Mouse (Mus musculus): ENCODE data around the gene Upf3b.
"Not testable (repeated sequence)": the region's sequence is repeated elsewhere in the genome, so short reads cannot be mapped to it uniquely, and the experiment has no call there.

The Upf3b gene

DNA sequence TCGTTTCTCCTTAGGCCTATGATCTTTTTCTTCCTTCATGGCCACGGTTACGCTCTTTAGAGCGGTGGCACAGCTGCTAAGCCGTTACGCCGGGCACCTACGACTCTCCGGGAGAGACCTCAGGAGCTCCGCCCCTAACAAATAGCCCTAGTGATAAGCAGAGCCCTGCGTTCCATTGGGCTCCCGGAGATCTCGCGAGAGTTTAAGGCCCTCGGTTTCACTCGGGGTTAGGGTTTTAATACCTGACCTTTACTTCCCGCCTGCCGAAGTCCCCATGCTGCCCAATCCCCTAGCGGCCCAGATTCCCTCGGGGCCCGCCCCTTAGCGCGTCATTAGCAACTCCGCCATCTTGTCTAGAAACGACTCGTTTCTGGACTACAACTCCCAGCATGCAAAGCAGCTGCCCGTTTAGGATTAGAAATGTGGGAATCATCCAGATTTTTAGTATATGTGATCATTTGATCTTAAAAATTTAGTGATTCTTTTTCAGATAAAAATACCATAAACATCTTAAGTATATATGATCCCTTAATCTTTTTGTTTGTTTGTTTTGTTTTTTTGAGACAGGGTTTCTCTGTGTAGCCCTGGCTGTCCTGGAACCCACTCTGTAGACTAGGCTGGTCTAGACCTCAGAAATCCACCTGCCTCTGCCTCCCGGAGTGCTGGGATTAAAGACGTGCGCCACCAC lies at the start of gene Upf3b:
Gene Upf3b, minus strand, starts transcription at position 130 of the 688 bp plus-strand sequence.
- DNase-seq (ENCODE audit: extremely low read depth, low read depth): peak; percentile 94

DNA sequence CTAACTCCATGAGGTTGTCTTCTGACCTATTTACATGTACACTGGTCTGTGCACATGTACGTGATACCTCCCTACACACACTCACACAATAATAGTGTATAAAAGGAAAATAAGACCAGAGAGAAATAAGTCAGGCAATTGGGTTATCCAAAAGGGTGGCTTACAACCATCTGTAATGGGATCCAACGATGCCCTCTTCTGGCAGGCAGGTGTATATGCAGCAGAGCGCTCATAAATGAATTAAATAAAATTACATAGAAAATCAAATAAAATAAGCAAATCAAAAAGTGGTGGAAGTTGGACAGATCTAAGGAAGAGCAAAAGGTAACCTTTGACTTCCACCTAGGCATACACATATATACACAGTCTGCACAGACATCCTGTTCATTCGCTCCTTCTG lies 47.7 kb upstream of the Upf3b start:
- DNase-seq (ENCODE audit: extremely low read depth, low read depth): peak; percentile 6

DNA sequence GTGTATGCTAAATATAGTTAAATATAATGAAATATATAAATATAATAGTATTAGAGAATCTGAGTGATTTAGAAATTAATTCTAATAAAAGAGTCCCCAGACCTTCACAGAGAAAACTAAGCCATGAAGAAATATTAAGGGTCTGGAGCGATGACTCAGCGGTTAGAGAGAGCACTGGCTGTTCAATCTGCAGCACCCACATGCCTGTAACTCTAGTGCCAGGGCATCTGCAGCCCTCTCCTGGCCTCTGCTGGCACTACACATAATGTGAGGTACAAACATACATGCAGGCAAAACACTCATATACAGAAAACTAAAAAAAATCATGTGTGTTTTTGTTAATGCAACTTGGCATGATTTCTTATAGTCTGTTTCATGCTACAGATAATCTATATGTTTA lies 34.8 kb upstream of the Upf3b start:
- DNase-seq (ENCODE audit: extremely low read depth, low read depth): no peak

DNA sequence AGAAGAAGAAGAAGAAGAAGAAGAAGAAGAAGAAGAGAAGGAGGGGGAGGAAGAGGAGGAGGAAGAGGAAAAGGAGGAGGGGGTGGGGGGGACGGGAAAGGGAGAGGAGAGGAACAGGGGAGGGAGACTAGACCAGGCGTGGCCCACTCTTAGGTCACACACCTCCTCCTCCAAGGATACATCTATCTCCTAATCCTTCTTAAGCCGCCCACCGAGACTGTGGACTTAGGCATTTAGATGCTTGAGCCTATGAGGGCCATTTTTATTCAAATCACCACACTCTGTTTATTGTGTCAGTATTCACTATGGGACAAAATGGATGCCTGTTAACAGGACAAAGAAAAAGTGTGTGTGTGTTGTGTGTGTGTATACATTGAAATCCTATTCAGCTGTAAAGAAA lies 34.4 kb upstream of the Upf3b start:
- DNase-seq (ENCODE audit: extremely low read depth, low read depth): not testable (repeated sequence)

DNA sequence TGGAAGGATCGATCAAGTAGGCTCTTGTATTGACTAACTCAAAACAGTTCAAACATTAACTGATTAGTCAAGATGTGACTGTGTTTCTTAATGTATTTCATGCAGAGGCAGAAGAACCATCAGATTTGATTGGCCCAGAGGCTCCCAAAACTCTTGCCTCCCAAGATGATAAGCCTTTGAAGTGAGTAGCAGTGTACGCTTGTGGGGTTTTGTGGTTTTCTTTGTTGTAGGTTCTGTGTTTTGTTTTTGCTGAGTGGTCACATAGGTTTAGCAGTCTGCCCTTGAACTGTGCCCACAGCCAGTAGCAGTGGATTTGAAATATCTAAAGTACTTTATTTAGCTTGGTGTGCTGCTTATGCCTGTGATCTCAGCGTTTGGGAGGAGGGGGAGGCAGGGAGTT lies 31.6 kb upstream of the Upf3b start:
- DNase-seq (ENCODE audit: extremely low read depth, low read depth): no peak

DNA sequence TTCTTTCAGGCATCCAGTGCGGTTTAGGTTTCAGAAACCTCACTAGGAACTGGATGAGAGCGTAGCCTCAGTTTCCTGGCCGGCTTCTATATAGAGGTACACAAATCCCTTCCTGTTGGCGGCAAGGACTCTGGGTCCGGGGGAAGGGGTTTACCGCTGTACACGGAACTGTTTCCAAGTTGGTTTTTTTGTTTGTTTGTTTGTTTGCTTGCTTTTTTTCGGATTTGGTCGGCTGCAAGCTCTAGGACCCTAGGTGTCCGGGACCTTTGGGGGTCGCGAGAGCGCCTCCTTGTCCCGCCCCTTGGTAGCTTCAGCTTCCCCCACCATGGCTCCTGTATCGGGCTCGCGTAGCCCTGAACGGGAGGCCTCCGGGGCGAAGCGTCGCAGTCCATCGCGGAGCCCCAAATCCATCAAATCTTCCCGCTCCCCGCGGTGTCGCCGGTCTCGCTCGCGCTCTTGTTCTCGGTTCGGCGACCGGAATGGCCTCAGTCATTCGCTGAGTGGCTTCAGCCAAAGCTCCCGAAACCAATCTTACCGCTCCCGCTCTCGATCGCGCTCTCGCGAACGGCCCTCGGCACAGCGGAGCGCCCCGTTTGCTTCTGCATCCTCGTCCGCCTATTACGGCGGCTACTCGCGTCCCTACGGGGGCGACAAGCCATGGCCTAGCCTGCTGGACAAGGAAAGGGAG lies 16.7 kb upstream of the Upf3b start, which contains the start of gene Nkap:
Gene Nkap, plus strand, starts transcription at position 125 of the 688 bp plus-strand sequence.
- DNase-seq (ENCODE audit: extremely low read depth, low read depth): peak; percentile 75

DNA sequence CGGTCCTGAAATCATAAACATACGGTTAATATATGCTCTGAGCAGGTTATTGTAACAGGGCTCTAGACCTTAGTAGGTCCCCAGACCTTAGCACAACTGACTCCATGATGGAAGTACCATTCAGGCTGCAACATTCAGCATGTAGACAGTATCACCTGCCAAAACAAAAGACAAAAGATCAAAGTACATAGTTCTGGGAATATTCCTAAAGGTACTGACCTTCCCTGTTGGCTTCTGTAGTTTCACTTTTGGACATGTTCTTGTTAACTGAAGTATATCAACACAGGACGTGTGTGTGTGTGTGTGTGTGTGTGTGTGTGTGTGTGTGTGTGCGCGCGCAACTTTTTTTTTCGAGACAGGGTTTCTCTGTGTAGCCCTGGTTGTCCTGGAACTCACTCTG lies 15.4 kb upstream of the Upf3b start:
- no peak for DNase-seq (ENCODE audit: extremely low read depth, low read depth)

DNA sequence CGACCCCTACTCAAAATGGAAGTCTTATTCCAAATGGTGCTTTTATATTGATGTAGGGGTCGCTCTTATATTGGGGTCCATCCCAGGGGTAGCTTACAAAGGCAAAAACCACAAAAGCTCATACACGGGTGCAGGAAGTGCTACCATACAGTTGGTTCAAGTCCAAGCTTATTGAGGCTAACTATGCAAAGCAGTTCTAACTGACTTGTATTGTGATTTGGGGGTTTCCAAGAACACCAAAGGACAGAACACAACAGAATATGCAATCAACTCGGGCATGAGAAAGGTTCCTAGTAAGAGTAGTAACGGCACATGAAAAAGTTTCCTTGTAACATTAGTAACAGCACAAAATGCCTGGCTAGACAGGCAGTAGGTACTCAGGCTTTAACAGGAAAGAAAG lies 10.1 kb upstream of the Upf3b start:
- DNase-seq (ENCODE audit: extremely low read depth, low read depth): no peak

DNA sequence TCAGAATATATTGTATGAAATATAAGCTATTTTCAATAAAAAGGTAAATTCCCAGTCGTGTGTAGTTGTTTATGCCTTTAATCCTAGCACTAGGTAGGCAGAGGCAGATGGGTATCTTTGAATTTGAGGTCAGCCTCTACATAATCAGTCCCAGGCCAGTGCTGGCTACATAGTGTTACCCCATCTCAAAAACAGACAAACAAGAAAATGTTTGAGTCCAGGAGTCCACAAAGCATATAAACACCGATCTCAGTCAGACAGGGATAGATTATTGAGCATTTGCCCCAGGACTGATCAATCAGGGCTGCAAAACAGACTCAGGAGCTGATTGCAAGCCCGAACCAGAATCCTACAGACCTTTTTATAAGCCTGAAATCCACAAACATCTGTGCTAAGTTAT lies 9.5 kb upstream of the Upf3b start:
- no peak for DNase-seq (ENCODE audit: extremely low read depth, low read depth)

DNA sequence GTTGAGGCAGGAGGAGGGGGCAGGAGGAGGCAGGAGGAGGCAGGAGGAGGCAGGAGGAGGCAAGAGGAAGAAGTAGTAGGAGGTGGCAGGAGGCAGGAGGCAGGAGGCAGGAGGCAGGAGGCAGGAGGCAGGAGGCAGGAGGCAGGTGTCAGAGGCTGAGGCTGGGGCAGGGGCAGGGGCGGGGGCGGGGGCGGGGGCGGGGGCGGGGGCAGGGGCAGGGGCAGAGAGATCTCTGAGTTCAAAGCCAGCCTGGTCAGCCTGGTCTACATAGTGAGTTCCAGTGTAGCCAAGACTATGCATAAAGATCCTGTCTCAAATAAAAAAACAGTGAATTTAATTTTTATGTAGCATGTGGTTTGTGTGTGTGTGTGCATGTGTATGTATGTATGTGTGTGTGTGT lies 7.0 kb upstream of the Upf3b start:
- no peak for DNase-seq (ENCODE audit: extremely low read depth, low read depth)

DNA sequence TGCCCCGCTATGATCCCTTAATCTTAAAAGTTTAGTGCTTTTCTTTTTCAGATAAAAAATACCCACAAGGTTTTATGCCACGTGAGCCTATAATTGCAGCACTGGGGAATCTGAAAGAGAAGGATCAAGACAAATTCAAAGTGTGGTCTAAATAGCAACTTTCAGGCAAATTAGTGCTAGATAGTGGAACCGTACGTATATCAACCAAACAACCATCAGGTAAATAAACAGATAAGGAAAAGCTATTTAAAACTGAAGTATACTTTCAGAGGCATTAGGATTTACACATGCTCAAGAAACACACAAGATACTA lies 715 bp upstream of the Upf3b start:
- DNase-seq (ENCODE audit: extremely low read depth, low read depth): no peak

DNA sequence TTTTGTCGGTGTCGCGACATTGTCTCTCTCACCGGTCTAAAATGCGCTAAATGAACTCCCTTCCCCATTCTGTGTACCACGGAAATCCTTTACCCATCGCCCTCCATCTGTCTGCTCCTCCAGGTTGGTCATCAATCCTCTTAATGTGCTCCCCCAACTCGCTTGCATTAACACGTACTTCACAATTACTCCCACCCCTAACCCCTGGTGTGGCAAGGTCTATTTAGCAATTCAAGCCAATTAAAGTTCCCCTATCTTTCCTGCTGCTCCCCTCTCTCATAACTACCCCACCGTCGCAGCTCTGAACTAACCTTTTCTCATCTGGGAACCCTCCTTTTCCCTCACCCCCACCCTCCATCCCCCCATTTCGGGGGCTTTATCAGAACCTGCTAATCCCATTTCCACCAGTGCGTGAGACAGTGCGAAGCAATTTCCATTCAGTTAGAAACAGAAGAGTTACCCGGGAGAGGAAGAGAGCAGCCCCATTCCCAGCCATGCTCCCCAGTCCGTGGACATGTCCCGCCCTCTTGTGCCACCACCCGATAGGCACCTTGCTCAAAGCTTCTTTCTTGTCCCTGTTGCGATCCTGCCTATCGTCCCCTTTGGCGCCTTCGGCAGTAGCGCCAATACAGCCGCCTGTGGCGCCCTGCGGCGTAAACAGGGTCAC lies 463 bp downstream of the Upf3b start:
- DNase-seq (ENCODE audit: extremely low read depth, low read depth): no peak

DNA sequence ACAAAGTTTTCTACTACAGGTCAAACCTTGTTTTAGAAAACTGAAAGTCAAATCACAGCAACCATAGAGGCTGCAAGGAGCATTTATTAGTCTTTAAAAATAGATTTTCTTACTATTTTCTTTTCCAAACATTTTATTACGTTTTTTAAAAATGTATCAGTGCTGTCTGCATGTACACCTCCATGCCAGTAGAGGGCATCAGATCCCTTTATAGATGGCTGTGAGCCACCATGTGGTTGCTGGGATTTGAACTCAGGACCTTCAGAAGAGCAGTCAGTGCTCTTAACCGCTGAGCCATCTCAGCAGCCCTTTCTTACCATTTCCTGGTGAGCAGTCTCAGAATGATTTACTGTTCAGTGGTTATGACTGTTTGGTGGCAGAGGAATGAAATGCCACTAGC lies 6.3 kb downstream of the Upf3b start:
- DNase-seq (ENCODE audit: extremely low read depth, low read depth): no peak

DNA sequence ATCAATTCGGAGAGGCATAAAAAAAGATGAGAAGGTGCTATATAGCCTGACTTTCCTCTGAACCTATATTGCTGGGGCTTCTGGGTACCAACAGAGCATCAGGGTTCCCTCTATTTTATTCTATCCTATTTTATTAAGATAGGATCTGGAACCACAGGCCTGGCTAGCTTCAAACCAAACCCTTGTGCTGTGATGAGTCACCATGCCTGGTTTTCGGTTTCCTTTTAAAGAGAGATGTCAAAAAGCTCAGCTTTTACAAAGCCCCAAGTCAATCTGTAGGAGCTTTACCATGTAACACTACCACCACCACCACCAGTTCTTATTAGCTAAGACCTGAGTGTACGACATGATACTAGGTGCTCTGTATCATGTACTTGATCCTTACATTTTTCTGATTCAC lies 11.4 kb downstream of the Upf3b start:
- no peak for DNase-seq (ENCODE audit: extremely low read depth, low read depth)

DNA sequence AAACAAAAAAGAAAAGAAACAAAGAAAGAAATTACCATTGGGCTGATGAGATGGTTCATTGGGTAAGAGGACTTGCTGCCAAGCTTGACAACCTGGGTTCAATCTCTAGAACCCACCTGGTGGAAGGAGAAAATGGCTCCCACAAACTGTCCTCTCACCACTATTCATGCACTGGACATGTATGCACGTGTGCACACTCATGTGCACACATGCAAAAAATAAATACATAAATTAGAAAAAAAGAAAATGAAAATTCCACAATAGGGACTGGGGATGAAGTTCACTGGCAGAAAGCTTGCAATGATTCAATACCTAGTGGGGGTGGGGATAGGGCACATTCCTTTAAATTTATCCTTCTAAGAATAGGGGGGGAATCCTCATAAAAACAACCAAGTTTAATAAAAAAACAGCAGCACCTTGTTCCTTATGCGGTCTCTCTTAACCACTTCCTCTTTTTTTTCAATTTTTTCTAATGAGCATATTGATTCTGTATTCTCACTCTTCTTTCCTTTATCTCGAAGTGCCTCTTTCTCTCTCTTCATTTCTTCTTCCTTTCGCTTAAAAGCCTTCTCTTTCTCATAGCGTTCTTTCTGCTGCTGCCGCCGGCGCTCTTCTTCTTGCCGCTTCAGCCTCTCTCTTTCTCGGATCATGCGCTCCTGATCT lies 14.9 kb downstream of the Upf3b start:
- DNase-seq (ENCODE audit: extremely low read depth, low read depth): no peak

DNA sequence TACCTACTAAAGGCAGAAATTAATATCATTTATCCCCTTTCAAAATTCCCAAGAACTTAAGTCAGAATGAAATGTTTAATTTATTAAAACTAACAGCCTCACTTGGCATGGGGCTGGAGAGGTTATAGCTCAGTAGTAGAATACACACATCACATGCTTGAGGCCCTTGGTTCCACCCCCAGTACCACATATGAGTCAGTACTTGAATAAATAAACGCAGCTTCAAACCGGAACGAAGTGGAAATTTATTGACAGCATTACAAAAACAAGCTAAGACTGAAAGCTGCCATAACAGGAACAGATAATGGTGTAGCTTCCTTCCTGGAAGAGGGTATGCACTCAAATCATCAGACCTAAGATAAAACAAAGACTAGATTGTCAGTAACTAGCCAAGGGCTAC lies 18.7 kb downstream of the Upf3b start:
- no peak for DNase-seq (ENCODE audit: extremely low read depth, low read depth)

DNA sequence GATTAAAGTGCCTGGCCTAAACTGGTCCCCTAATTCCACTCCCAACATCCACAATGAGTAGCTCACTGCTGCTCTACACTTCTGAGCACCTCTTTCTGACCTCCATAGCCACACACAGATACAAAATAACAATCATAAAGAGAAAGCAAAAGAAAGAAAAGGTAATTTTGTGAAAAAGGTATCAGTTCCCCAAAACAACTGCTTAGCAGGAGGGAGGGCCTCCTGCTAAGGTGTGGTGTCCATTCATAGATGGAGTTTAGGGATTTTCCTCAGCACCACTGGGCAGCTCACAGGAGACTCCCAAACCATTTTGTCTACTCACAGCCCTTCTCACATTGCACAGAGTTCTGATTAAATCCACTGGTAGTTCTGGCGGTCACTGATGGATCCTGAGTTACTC lies 21.3 kb downstream of the Upf3b start:
- no peak for DNase-seq (ENCODE audit: extremely low read depth, low read depth)

DNA sequence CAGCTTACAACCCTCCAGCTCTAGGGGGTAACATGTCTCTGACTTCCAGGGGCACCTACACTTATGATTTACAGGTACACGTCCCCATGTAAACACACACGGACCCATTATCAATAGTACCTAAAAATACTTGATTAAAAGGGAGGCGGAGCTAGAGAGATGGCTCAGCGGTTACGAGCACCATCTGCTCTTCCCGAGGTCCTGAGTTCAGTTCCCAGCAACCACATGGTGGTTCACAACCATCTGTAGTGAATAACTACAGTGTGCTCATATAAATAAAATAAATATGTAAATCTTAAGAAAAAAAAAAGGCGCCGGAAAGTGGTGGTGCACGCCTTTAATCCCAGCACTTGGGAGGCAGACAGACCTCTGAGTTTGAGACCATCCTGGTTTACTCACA lies 24.5 kb downstream of the Upf3b start:
- no peak for DNase-seq (ENCODE audit: extremely low read depth, low read depth)

DNA sequence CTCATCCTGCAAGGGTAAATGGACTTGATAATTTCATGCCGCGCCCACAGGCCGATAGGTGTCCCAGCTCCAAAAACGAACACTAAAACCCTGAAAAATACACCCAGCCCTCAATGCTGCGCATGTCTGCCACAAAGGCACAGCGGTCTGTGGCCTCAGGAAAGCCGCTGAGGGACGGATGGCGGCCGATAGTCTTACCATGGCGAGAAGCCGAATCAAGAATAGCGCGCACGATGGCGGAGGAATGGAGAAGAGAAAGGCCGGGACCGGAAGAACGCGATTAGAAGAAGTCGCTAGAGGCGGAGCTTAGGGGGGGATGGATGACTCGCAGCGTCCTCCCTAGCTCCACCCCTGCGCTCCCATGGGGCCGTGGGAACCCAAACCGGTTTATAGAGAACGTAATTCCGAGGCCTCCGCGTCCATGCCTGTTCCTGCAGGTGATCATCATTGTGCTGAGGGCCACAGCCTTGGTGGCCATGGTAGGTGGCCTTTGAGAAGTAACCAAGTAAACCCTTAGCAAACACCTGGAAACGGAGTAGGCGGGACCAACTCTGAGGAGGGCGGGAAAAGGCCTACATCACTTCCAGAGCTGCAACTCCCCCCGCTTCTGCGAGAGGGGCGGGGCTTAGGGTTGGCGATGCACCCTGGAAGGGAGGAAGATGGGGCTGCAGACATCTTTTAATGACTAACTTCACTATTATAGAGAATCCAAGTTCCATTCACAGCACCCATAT lies 25.0 kb downstream of the Upf3b start, which contains the start of gene Rpl39:
Gene Rpl39, minus strand, starts transcription at position 476 of the 734 bp plus-strand sequence.
- peak; percentile 74 for DNase-seq (ENCODE audit: extremely low read depth, low read depth)

DNA sequence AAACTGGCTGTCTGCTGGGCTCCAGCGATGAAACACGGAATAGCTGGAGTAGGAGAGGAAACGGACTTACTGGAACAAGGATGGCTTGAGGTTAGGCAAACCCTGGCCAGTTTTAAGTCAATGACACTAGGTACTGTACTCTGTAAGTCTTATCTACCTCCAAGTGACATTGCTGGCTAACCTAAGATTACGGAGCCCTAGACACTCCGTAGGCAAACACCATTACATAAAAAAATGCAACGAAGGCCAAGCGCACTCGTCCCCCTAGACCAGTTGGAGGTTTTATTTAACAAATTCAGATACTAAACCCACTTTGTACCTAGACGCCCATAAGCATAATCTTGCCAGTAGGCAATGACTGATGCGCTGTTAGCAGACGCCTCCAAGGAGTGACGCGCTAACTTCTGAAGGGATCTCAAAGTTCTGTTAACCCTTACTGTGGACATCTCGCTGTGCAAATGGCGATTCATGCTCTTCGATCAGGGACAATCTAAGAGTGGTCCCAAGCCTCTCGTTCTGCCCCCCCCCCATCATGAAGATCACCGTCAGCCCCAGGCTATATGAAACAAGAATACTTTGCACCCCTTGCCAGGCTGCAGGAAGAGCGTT lies 25.7 kb downstream of the Upf3b start:
- DNase-seq (ENCODE audit: extremely low read depth, low read depth): no peak

DNA sequence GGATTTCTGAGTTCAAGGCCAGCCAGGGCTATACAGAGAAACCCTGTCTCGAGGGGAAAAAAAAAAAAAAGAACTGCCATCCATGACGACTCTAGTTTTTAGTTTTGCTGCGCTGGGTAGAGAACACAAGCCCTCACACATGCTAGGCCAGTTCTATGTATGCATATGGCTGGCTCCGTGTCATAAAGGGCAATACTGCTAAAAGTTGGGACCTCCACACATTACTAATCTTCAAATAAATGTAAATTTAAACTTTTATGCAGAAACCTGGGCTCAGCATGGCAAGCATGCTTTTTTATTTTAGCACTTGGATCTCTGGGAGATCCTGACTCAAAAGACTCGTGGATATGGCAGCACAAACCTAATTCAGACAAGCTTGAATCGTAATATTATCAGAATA lies 28.9 kb downstream of the Upf3b start:
- DNase-seq (ENCODE audit: extremely low read depth, low read depth): no peak
